Mouse (Mus musculus) embryonic stem cell, embryonic (primary cell): Measurements from ENCODE around the gene Arsb.

Experiments
- CTCF ChIA-PET, 4 experiments: fragments of 300-600 bp in 2 of 4; fragments of 350-600 bp in 2 of 4; sonication (Branson Sonifier 250); formaldehyde crosslinking; loops; one replicate each; lab custom pipeline; 2022; ENCODE audit warnings: inconsistent platforms in 2 of 4; lab: Charles Lee
- POLR2A ChIA-PET, 4 experiments: fragments of 300-600 bp in 2 of 4; fragments of 350-600 bp in 2 of 4; sonication (Branson Sonifier 250); formaldehyde crosslinking; loops; one replicate each; lab custom pipeline; 2022; ENCODE audit warnings: antibody characterized with exemption in 4 of 4, inconsistent platforms in 1 of 4; lab: Charles Lee

The Arsb gene

DNA sequence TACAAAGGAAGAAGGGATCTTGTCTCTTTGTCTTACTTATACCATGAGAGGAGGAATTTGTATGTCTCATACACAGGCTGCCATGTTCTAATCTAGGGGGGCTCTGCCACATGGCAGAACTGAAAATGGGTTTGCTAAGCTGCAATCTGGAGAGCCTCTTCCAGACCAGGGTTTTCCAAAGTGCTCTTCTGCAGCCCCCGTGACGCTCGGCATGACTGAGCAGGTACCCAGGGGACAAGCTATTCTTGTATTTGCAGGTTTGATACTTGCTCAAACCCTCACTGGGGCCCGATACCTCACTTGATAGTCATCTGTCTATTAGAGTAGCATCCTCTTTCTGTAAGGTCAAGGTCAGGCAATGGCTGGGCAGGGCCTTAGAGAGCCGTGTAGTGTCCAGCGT, 82.3 kb downstream of the Arsb start:
- CTCF ChIA-PET: interaction anchor here in 1 of 4 experiments (0.7 kb wide), 1 partner anchor 307 kb away, joined by 3 read pairs; no protein-coding TSS in a partner anchor
- POLR2A ChIA-PET: no interaction called here

GRCm38 (mm10) chr13:93854325-93854724, 82.9 kb downstream of the Arsb start:
- CTCF ChIA-PET: no interaction called here
- POLR2A ChIA-PET: no interaction called here

GRCm38 (mm10) chr13:93854966-93855562, 83.6 kb downstream of the Arsb start:
- POLR2A ChIA-PET: interaction anchor here in 1 of 4 experiments (1.1 to 1.9 kb wide), 2 partner anchors 12 to 263 kb away, joined by 3 to 5 read pairs; no protein-coding TSS in a partner anchor
- CTCF ChIA-PET: interaction anchor here in 3 of 4 experiments (0.6 to 2.0 kb wide), 4 partner anchors 19 to 350 kb away, joined by 3 to 6 read pairs (median 4); no protein-coding TSS in a partner anchor

DNA sequence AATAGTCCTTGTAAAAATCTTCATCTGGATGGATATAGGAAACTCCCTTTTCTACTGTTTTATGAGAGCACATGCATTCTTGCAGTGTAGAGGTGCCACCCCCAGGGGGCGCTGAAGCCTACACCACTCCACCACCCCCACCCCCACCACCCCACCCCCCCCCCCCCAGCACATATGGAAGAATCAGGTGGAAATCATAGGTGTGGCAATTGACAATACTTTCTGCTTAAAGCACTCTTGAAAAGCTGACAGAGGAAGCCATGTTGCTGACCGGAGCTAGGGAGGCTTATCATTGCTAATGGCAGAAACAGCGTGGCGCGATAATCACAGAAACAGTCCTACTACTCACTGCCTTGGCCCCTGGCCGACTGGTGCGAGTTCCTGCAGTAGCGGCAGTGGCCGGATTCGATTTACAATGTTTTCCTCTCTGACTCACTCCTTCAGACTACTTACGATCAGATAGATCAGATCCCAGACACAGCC, 84.3 kb downstream of the Arsb start:
- CTCF ChIA-PET: interaction anchor here (0.6 to 2.0 kb wide), 10 partner anchors 19 to 1197 kb away, joined by 3 to 9 read pairs (median 4); no protein-coding TSS in a partner anchor
- POLR2A ChIA-PET: interaction anchor here in 1 of 4 experiments (0.6 to 1.9 kb wide), 4 partner anchors 11 to 1071 kb away, joined by 3 to 6 read pairs (median 4); no protein-coding TSS in a partner anchor

GRCm38 (mm10) chr13:93861211-93861610, 89.8 kb downstream of the Arsb start:
- ChIA-PET CTCF (no interaction called here), POLR2A (no interaction called here)

- CTCF ChIA-PET: no interaction called here
- POLR2A ChIA-PET: interaction anchor here in 1 of 4 experiments (0.7 kb wide), 1 partner anchor 17 kb away, joined by 3 read pairs; no protein-coding TSS in a partner anchor
Measured at GRCm38 (mm10) chr13:93864066-93864740, 92.8 kb downstream of the Arsb start.

DNA sequence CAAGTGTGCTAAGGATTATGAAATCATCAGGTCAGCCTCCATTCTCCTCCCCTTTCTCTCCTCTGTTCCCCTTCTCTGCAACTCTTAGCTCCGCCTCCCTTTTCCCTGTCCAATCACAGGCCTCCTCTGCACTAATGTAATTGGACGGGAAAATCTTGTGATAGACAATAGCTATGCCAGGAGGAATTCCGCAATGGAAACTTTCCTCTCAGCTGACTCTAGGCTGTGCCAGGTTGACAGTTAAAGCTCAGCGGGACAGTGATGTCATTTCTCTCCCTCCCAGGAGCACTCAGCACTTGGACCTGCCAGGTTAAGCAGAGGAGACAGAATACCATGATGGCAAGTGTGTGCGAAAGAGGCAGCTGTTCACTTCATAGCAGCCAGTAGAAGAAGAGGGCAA, 95.2 kb downstream of the Arsb start:
- ChIA-PET POLR2A (interaction anchor here in 1 of 4 experiments (1.1 to 1.3 kb wide), 2 partner anchors 10 to 199 kb away, joined by 5 read pairs; no protein-coding TSS in a partner anchor), CTCF (interaction anchor here in 3 of 4 experiments (0.6 to 0.7 kb wide), 3 partner anchors 222 to 339 kb away, joined by 3 to 7 read pairs (median 3); no protein-coding TSS in a partner anchor)

DNA sequence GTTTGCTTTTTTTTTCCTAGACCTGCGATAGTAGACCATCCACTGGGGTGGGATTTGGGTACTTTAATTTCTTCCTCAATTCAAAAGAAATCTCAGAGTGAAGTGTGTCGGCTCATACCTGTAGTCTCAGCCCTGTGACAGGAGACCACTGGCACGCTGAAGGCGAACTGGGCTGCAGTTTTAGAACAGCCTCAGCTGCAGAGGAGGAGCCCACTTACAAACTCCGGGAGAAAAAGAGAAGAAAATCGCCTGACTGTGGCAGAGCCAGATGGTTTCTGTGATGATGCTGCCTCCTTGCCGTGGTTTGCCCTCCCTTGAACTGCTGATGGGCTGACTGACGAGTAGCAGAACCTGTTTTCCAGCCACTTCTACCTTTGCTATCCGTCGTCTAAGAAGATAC, 100.3 kb downstream of the Arsb start:
- CTCF ChIA-PET: no interaction called here
- POLR2A ChIA-PET: no interaction called here

DNA sequence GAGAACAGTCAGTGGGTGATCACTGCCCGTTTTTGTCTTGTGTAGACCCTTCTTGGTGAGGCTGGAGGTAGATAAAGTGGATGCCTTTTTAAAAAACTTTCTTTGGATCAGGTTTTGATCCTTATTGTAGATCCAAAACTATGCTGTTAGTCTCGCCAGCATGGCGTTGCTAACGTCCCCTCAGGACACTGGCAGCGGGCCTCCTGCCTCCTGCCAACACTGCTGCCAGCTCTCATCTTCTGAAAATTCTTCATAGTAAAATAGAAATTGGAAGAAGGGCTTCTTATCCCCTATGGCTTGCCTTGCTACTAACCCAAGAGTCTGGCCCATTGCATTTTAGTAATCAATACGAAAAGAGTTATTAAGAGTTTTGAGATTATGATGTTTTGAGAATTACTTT, 101.2 kb downstream of the Arsb start:
- ChIA-PET CTCF (interaction anchor here in 1 of 4 experiments (0.6 kb wide), 1 partner anchor 1412 kb away, joined by 3 read pairs; no protein-coding TSS in a partner anchor), POLR2A (no interaction called here)

GRCm38 (mm10) chr13:93877924-93878323, 106.5 kb downstream of the Arsb start:
- ChIA-PET CTCF (no interaction called here), POLR2A (no interaction called here)

GRCm38 (mm10) chr13:93879426-93879825, 108.0 kb downstream of the Arsb start:
- POLR2A ChIA-PET: interaction anchor here in 1 of 4 experiments (0.6 kb wide), 1 partner anchor 189 kb away, joined by 5 read pairs; no protein-coding TSS in a partner anchor
- CTCF ChIA-PET: no interaction called here

GRCm38 (mm10) chr13:93882132-93882531, 110.7 kb downstream of the Arsb start:
- ChIA-PET POLR2A (no interaction called here), CTCF (interaction anchor here in 1 of 4 experiments (0.5 to 0.6 kb wide), 2 partner anchors 9 to 541 kb away, joined by 4 read pairs; no protein-coding TSS in a partner anchor)

GRCm38 (mm10) chr13:93886999-93887398, 115.6 kb downstream of the Arsb start:
- CTCF ChIA-PET: no interaction called here
- POLR2A ChIA-PET: interaction anchor here in 1 of 4 experiments (0.6 kb wide), 1 partner anchor 234 kb away, joined by 3 read pairs; no protein-coding TSS in a partner anchor

DNA sequence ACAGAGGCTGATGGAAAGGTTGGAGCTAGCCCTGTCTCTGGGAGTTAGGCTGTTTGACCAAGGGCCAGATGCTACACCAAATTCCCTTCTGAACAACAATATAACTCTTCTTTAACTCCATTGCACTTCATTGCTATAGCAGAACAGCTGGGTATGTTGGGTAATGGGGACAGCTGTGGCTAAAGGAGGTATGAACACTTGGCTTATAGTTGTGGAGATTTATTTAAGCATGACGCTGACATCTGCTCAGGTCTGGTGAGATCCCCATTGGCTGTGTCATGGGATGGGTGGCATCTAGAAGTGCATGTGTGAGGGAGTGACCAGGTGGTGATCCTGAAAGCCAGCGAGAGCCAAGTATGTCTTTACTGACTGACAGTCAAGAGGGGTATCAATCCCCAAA, 116.8 kb downstream of the Arsb start:
- ChIA-PET CTCF (no interaction called here), POLR2A (no interaction called here)

GRCm38 (mm10) chr13:93888916-93889315, 117.5 kb downstream of the Arsb start:
- ChIA-PET POLR2A (no interaction called here), CTCF (no interaction called here)

- POLR2A ChIA-PET: no interaction called here
- CTCF ChIA-PET: no interaction called here
Measured at GRCm38 (mm10) chr13:93889991-93890390, 118.6 kb downstream of the Arsb start.

- ChIA-PET POLR2A (no interaction called here), CTCF (interaction anchor here in 1 of 4 experiments (0.6 kb wide), 1 partner anchor 9 kb away, joined by 4 read pairs; no protein-coding TSS in a partner anchor)
Measured at GRCm38 (mm10) chr13:93891276-93891675, 119.8 kb downstream of the Arsb start.

- CTCF ChIA-PET: interaction anchor here in 1 of 4 experiments (1.0 kb wide), 1 partner anchor 42 kb away, joined by 3 read pairs; no protein-coding TSS in a partner anchor
Measured at GRCm38 (mm10) chr13:93892101-93892500, 120.7 kb downstream of the Arsb start.

DNA sequence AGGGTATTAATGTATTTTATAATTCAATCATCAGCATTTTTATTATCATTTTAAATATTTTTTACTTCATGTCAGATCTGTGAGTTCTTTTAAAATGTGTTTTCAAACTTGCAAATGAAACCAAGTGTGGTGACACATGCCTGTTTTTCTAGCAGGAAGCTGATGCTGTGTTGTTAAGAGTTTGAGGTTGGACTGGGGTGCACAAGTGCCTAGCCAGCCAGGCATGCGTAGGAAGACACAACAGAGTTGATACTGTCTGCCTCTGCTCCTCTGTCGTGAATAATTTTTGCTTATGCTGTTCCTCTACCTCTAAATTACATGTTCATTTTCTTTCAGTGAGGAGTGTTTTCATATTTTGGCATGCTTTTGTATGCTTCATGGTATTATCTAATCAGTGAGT, 122.7 kb downstream of the Arsb start:
- CTCF ChIA-PET: interaction anchor here in 2 of 4 experiments (0.6 to 0.7 kb wide), 2 partner anchors 235 to 1214 kb away, joined by 4 to 13 read pairs; no protein-coding TSS in a partner anchor
- POLR2A ChIA-PET: no interaction called here

More at GRCm38 (mm10) chr13:93892101-93892500, 120.7 kb downstream of the Arsb start:
- POLR2A ChIA-PET: no interaction called here
